Mouse (Mus musculus) thymus, adult 2 months (tissue): Measurements from ENCODE around the gene Commd1.

Experiments
- CTCF ChIP-seq: fragments of 200-500 bp; IDR thresholded peaks from 2 replicates; pipeline ENCODE4 v1.5.1; 2012; ENCODE audit warnings: mild to moderate bottlenecking, control low read depth, low read length, moderate library complexity, borderline replicate concordance; ENCODE audit not compliant: control insufficient read depth, poor library complexity, insufficient read depth; ENCODE audit errors: extremely low read depth
- POLR2A ChIP-seq: fragments of 200-500 bp; IDR thresholded peaks from 2 replicates; pipeline ENCODE4 v1.6.1; 2012; ENCODE audit warnings: mild to moderate bottlenecking, low read length, control low read depth, moderate library complexity; ENCODE audit not compliant: control insufficient read depth, poor library complexity, insufficient read depth; ENCODE audit errors: extremely low read depth

GRCm38 (mm10) chr11:23013580-23014294 is 31.6 kb upstream of the Commd1 start:
- TF ChIP-seq POLR2A (no peak), CTCF (no peak)
